Mouse (Mus musculus) adrenal gland, postnatal 36 days (tissue): ENCODE data around the gene Cabs1. TPM values are rescaled to one million over a fixed set of nuclear protein-coding genes. Genes with fewer than 3 reads are reported as not detected.

Experiments used
- DNase-seq, 2 experiments: peaks; one replicate each; pipeline ENCODE4 v3.0.0; 2021; ENCODE audit warnings: mixed read lengths in 1 of 2
- long read RNA-seq, 2 experiments: library from polyadenylated mRNA; stranded (forward); transcript quantifications; one replicate each; pipeline ENCODE4 v2.0.0; 2021; ENCODE audit warnings: borderline sequencing depth in 2 of 2
- total RNA-seq, 2 experiments: library from RNA; stranded (reverse); gene quantifications; 2 replicates each; pipeline ENCODE4 v1.2.3; 2021

Cabs1 gene
- total RNA-seq: not detected
- long read RNA-seq, experiment 1: 0 reads
- long read RNA-seq, experiment 2: 0 reads

DNA sequence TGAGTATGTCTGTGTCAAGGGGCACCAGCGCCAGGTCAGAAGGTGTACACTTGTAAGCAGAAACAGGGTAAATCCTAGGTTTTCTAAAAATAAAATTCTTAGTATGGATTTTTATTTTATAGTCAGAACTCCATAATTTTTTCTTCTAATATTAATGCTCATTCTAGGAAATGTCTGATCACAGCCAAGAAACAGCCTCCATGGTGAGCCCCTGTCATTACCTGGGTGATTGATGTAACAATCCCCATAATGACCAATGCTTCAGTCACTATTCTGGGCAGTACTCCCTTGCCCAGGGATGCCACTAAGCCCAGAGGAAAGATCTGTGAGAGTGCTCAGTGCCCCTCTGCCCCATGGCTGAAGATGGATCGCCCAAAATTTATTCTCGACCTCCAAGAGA, at the start of gene Cabs1:
Gene Cabs1, plus strand, starts transcription at position 301 of the 400 bp plus-strand sequence.
- no peak for DNase-seq

GRCm38 (mm10) chr5:87931603-87932002, 47.6 kb upstream of the Cabs1 start:
- DNase-seq: no peak

GRCm38 (mm10) chr5:87940752-87941151, 38.5 kb upstream of the Cabs1 start:
- DNase-seq: no peak

- no peak for DNase-seq
These were observed 36.7 kb upstream of the Cabs1 start for GRCm38 (mm10) chr5:87942515-87942914.

DNA sequence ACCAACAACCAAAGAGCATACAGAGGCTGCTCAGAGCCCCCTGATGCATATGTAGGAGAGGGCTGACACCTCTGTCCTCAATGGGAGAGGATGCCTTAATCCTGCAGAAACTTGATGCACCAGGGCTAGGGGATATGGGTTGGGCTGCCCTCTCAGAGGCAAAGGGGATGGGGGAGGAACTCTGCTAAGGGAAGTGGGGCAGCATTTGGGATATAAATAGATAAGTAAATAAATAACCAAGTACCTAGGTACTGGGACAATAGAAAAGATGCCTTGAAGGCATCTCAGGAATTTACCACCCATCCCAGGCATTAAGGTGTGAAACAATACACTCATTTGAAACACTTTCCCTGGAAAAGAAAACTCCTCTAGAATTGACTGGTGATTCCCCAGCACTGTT, 27.4 kb upstream of the Cabs1 start:
- DNase-seq: no peak

- no peak for DNase-seq
These were observed 10.0 kb upstream of the Cabs1 start, which contains the start of the genes 2310003L06Rik and Gm28434 for GRCm38 (mm10) chr5:87969201-87969600. 2310003L06Rik (plus strand) TSS chr5:87969459. Gm28434 (plus strand) TSS chr5:87969517.

GRCm38 (mm10) chr5:87982468-87983214, 3.4 kb downstream of the Cabs1 start:
- DNase-seq: no peak

GRCm38 (mm10) chr5:88002249-88002648, 23.0 kb downstream of the Cabs1 start, which contains the start of gene Smr3a:
Smr3a (plus strand) TSS chr5:88002549.
- DNase-seq: no peak

DNA sequence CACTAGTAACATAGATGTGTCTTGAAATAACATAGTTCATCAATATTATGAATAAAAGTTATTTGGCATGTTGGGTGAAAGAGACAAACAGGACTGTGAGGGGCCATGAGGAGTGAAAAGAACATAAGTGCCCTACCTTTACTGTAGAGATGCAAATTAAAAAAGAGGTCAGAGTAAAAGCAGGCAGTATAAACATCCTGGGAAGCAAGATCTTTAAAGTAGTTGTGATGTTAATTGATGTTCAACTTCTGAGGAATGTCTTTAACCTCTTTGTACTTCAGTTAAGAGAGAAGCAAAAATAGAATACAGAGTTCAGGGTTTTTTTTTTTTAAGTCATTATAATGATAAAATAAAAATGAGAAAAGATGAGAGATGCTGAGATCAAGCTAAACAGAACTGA, 26.0 kb downstream of the Cabs1 start:
- no peak for DNase-seq

Other genes starting within 250 kb of the Cabs1 start
- not detected for gene Csn1s2a, start 204.9 kb upstream of the Cabs1 start, total RNA-seq
- not detected for gene Csn1s2b, start 171.4 kb upstream of the Cabs1 start, total RNA-seq
- gene Prr27, start 153.8 kb upstream of the Cabs1 start, total RNA-seq: not detected
- gene Odam, start 94.4 kb upstream of the Cabs1 start, total RNA-seq: not detected
- not detected for gene Csn3, start 53.9 kb upstream of the Cabs1 start, total RNA-seq
- not detected for gene 2310003L06Rik, start 10.0 kb upstream of the Cabs1 start, total RNA-seq
- gene Gm28434, start 9.9 kb upstream of the Cabs1 start, total RNA-seq: not detected
- gene Smr3a, start 23.1 kb downstream of the Cabs1 start, total RNA-seq: not detected
- not detected for gene Smr2, start 107.1 kb downstream of the Cabs1 start, total RNA-seq
- gene Gm11116, start 132.1 kb downstream of the Cabs1 start, total RNA-seq: not detected
- not detected for gene Gm11115, start 174.7 kb downstream of the Cabs1 start, total RNA-seq